Mouse (Mus musculus) lung, embryonic 16.5 days (tissue): ENCODE measurements around the gene Colgalt2. TPM values are rescaled to one million over a fixed set of nuclear protein-coding genes. Genes with fewer than 3 reads are reported as not detected.
A peak's percentile ranks its signal among the peaks of the same experiment; 100 is the strongest.

ENCODE experiments used
- ATAC-seq: fragments of 200-750 bp; cut with Nextera tagmentation; 2 replicates; pipeline ENCODE4 v1.8.0; 2017; ENCODE audit warnings: low read depth, mild to moderate bottlenecking, moderate library complexity
- H3K27ac ChIP-seq: fragments of 300-500 bp; sonication (generic); 2 replicates; pipeline ENCODE4 v1.5.1; 2014; ENCODE audit warnings: mild to moderate bottlenecking, control low read depth, low read length
- H3K27me3 ChIP-seq: fragments of 300-500 bp; sonication (generic); 2 replicates; pipeline ENCODE4 v1.6.1; 2014; ENCODE audit warnings: low read depth, low read length, mixed read lengths; ENCODE audit not compliant: control insufficient read depth, insufficient read depth
- H3K36me3 ChIP-seq: fragments of 300-500 bp; sonication (generic); 2 replicates; pipeline ENCODE4 v1.6.1; 2014; ENCODE audit warnings: low read length; ENCODE audit not compliant: control insufficient read depth, insufficient read depth
- H3K4me1 ChIP-seq: fragments of 300-500 bp; sonication (generic); replicated peaks from 2 replicates; pipeline ENCODE4 v1.6.1; 2014; ENCODE audit warnings: low read length, mixed read lengths; ENCODE audit not compliant: control insufficient read depth, insufficient read depth
- H3K4me2 ChIP-seq: fragments of 300-500 bp; sonication (generic); 2 replicates; pipeline ENCODE4 v1.6.1; 2014; ENCODE audit warnings: low read depth, low read length, control low read depth
- H3K4me3 ChIP-seq: fragments of 300-500 bp; sonication (generic); 2 replicates; pipeline ENCODE4 v1.5.1; 2014; ENCODE audit warnings: mild to moderate bottlenecking, low read length, control low read depth
- H3K9ac ChIP-seq: fragments of 300-500 bp; sonication (generic); 2 replicates; pipeline ENCODE4 v1.6.1; 2014; ENCODE audit warnings: low read length, control low read depth
- H3K9me3 ChIP-seq: fragments of 300-500 bp; sonication (generic); 2 replicates; pipeline ENCODE4 v1.6.1; 2016; ENCODE audit warnings: low read length; ENCODE audit not compliant: control insufficient read depth
- WGBS: fragments of 180-500 bp; shearing (Covaris S2); extraction: QIAGEN DNeasy Blood & Tissue Kit; methylation state at CpG from one replicate; pipeline ENCODE4 v1.1.7; 2014; 5-methylcytosine and 5-hydroxymethylcytosine counted together
- polyA plus RNA-seq: library from polyadenylated mRNA; unstranded; fragments of >200 nt; fragmentation: Nextera tagmentation; extraction: Ambion mirVana; gene quantifications from 2 replicates; pipeline ENCODE4 v1.2.1, GENCODE M21; 2015

Gene Colgalt2
- polyA plus RNA-seq, 1 experiment from 2014 or later, result 1.3 TPM

DNA sequence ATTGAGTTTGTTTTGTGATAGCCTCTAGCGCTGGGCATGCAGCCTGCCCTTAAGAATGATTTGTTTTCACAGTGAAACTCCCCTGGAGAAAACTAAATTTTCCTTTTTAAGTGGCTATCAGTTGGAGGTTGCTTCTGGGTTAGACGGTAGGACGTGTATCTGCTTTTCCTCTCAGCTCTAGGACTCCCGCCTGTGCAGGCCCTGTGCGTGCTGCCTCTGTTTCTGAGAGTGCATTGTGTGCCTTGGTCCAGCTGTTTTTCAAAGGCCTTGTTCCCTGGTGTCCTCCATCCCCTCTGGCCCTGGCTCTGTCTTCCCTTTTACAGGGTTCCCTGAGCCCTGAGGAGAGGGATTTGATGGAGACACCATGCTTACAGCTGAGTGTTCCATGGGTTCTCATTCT is 58.0 kb downstream of the Colgalt2 start:
- peak overlapping the region; percentile 54 for H3K27ac ChIP-seq
- 49% methylated on average over 5 of the region's 5 CpGs for WGBS
- H3K4me1 ChIP-seq, result peaks cover 16% of the 10 kb centered on the region
- H3K27me3 ChIP-seq, result no peaks in the 10 kb centered on the region
- no peak overlapping the region for H3K4me2 ChIP-seq
- H3K4me3 ChIP-seq, result no peak overlapping the region
- no peak for ATAC-seq
- H3K9me3 ChIP-seq, result no peaks in the 10 kb centered on the region
- H3K9ac ChIP-seq, result no peak overlapping the region
- H3K36me3 ChIP-seq, result no peaks in the 10 kb centered on the region

DNA sequence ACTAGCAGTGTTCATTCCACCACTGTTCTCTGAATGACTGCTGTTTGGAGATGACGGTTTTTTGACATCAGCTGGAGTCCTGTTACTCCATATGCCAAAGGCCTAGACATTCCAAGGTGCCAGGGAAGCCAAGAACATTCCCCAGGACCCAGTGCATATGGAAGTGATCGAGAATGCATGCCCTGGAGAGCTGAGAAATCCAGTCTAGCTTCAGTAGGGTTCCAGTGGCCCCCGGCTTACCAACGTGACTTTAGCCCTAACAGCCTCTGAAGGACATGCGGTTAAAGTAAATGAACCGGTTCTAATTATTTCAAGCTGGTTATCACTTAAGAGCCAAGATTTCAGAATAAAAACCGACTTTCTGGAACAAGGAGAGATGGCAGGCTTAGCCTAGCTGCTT is 59.4 kb downstream of the Colgalt2 start:
- no peak overlapping the region for H3K27ac ChIP-seq

DNA sequence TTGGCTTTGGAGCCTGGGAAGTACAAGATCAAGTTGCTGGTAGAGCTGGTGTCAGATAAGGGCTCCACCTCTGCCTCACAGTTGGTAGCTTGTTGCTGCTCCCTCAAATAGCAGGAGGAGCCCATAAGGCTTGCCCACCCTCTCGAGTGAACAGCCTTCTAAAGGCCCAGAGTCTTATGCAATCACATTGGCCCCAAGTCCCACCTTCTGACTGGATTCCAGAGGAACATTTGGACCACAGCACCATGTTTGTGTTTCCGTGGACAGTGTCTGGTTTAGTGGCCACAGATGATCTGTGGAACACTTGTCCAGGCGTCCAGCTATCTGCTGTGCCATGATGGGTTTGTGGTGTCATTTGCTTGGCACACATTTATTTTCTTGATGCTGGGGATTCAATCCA is 61.3 kb downstream of the Colgalt2 start:
- WGBS, result 60% methylated on average over 3 of the region's 3 CpGs
- Histone ChIP-seq H3K9ac (no peak overlapping the region), H3K9me3 (no peaks in the 10 kb centered on the region), H3K4me1 (peaks cover 16% of the 10 kb centered on the region), H3K27ac (no peak overlapping the region), H3K36me3 (no peaks in the 10 kb centered on the region), H3K4me3 (no peak overlapping the region), H3K27me3 (no peaks in the 10 kb centered on the region), H3K4me2 (no peak overlapping the region)
- ATAC-seq, result no peak

More for the DNA sequence above, 59.4 kb downstream of the Colgalt2 start:
- Histone ChIP-seq H3K27me3 (no peaks in the 10 kb centered on the region), H3K36me3 (no peaks in the 10 kb centered on the region), H3K4me1 (peaks cover 16% of the 10 kb centered on the region), H3K9me3 (no peaks in the 10 kb centered on the region), H3K4me3 (no peak overlapping the region), H3K4me2 (no peak overlapping the region), H3K9ac (no peak overlapping the region)
- ATAC-seq, result no peak
- 87% methylated on average over 7 of the region's 7 CpGs for WGBS

DNA sequence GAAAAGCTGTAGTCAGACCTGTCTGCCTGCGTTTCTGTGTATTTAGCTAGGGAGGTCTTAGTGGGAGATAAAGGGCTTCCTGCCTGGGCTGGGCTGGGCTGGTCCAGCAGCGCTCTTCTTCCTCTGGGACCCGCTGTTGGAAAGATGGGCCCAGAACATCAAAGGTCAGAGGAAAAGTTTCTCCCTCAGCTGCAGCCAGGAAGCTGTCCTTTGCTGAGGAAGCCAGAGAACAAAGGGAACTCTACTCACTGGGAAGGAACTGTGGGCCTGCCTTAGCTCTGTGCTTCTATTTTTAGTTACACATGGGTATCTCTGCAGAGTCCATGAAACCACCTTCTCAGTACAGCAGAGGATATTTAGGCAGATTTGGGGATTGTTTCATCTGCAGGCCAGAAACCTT is 62.2 kb downstream of the Colgalt2 start:
- Histone ChIP-seq H3K9ac (no peak overlapping the region), H3K4me3 (no peak overlapping the region)
- peak; percentile 82 for ATAC-seq

DNA sequence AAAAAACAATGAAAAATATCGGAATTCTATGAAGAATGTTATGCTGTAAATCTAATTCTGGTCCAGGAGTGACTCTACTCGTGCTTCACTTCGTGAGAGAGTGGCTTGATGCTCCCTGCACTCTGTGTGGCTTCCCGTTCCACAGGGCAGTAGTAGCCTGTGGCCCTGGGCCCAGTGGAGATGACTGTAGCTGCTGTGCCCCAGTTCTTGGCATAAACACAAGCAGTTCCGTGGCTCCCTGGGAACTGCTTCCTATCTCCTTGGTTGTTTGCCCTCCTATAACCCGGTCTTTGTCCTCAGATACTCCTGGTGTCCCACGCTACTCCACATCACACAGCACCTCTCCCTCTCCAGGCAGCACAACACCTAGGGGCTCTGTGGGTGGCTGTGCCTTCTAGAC is 62.7 kb downstream of the Colgalt2 start:
- 64% methylated on average over 7 of the region's 7 CpGs for WGBS

More for the DNA sequence above, 62.2 kb downstream of the Colgalt2 start:
- Histone ChIP-seq H3K9me3 (no peaks in the 10 kb centered on the region), H3K27ac (peak overlapping the region; percentile 60; the same call in 1 of the 2 replicates), H3K4me2 (no peak overlapping the region), H3K27me3 (no peaks in the 10 kb centered on the region), H3K36me3 (no peaks in the 10 kb centered on the region), H3K4me1 (peaks cover 12% of the 10 kb centered on the region)
- WGBS, result 21% methylated on average over 3 of the region's 3 CpGs

DNA sequence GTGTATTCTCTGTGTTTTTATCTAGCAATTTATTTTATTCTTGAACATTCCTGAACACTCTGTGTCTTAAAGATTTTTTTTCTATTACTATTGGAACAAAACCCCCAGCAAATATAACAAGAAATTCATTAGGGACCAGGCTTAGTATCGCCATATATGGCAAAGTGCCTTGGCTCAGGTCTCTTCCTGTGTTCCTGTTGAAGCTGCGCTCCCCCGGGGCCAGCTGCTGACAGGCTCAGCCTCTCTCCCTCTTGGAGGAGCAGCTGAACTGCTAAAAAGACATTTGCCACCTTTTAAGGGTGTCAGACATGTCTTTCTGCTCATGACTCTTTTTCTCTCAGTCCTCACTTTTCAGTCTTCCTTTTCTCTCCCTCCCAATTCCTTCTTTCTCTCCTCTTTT is 66.7 kb downstream of the Colgalt2 start:
- Histone ChIP-seq H3K9me3 (no peaks in the 10 kb centered on the region), H3K4me2 (no peak overlapping the region), H3K27me3 (no peaks in the 10 kb centered on the region), H3K9ac (no peak overlapping the region), H3K27ac (no peak overlapping the region), H3K36me3 (no peaks in the 10 kb centered on the region), H3K4me1 (0 out of 2 replicates have a peak, but pooled peaks cover 5% of the 10 kb centered on the region), H3K4me3 (no peak overlapping the region)
- WGBS, result 12% methylated on average over 3 of the region's 3 CpGs
- no peak for ATAC-seq

More for the DNA sequence above, 62.7 kb downstream of the Colgalt2 start:
- Histone ChIP-seq H3K4me1 (peaks cover 8% of the 10 kb centered on the region), H3K4me2 (no peak overlapping the region), H3K9me3 (no peaks in the 10 kb centered on the region), H3K27ac (peak overlapping the region; percentile 65), H3K36me3 (no peaks in the 10 kb centered on the region), H3K9ac (no peak overlapping the region), H3K27me3 (no peaks in the 10 kb centered on the region), H3K4me3 (no peak overlapping the region)
- peak; percentile 68 for ATAC-seq

DNA sequence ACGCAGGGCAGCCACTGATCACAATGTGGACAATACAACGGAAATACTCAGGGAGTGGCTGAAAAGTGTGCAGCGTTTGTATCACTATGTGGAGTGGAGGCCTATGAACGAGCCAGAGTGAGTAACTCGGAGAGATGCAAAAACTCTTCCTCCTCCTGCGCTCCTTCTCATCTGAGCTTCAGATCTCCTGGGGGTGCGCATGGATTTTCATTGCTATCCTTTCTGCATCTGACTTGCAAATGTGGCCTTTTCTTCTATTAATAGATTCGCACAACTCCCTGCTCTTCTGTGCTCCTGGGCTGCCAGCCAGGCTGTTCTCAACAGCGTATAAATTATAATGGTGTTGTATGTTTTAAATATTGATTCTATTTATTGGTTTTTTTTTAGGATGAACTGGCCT is 68.8 kb downstream of the Colgalt2 start:
- Histone ChIP-seq H3K27ac (no peak overlapping the region), H3K9ac (no peak overlapping the region), H3K4me1 (0 out of 2 replicates have a peak, but pooled peaks cover 2% of the 10 kb centered on the region), H3K36me3 (no peaks in the 10 kb centered on the region), H3K27me3 (no peaks in the 10 kb centered on the region), H3K4me2 (no peak overlapping the region), H3K9me3 (no peaks in the 10 kb centered on the region), H3K4me3 (no peak overlapping the region)
- 63% methylated on average over 9 of the region's 9 CpGs for WGBS
- ATAC-seq, result no peak

DNA sequence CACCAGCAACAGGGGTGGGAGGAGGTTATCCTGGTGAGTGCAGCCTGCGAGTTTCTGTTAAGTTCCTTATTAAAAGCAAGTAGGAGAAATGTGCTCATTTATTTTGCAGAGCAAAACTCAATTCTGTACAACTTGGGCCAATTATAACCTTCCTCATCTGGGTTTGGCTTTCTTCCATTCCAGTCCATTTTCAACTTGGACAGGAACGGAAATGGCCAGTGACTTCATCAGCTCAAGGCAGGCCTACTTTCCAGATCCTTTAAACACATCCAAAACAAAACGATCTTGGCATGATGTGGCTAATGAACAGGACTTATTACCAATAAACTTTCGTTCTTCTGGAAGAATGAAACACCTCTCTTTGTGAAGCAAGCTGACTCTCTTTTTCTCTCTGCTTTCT is 76.5 kb downstream of the Colgalt2 start:
- Histone ChIP-seq H3K4me3 (no peak overlapping the region), H3K9ac (no peak overlapping the region), H3K27me3 (no peaks in the 10 kb centered on the region), H3K9me3 (no peaks in the 10 kb centered on the region), H3K4me2 (no peak overlapping the region), H3K36me3 (no peaks in the 10 kb centered on the region), H3K4me1 (no peaks in the 10 kb centered on the region), H3K27ac (no peak overlapping the region)
- 73% methylated on average over 4 of the region's 4 CpGs for WGBS
- ATAC-seq, result no peak

DNA sequence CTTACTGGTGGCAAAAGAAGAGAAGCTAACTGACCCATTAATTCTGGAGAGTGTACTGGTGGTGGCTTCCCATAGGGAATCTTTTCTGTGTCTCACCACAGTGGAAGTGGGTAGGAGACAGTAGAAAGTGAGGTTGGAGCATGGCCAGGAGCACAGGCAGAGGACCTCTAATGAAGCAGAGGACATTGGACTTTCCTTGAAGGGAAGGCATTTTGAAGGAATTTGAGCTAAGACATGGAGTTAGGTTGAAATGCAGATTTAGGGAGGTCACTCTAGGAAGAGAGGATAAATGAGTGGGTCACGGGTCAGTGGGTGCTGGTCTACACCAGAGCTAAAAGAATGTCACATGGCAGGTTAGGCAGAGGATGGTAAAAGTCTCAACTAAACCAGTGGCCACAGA is 91.2 kb downstream of the Colgalt2 start:
- ATAC-seq, result no peak
- Histone ChIP-seq H3K4me2 (no peak overlapping the region), H3K4me1 (no peaks in the 10 kb centered on the region), H3K9me3 (no peaks in the 10 kb centered on the region), H3K27ac (no peak overlapping the region), H3K9ac (no peak overlapping the region), H3K36me3 (no peaks in the 10 kb centered on the region), H3K27me3 (no peaks in the 10 kb centered on the region), H3K4me3 (no peak overlapping the region)
- WGBS, result 80% methylated on average over 1 of the region's 1 CpGs

DNA sequence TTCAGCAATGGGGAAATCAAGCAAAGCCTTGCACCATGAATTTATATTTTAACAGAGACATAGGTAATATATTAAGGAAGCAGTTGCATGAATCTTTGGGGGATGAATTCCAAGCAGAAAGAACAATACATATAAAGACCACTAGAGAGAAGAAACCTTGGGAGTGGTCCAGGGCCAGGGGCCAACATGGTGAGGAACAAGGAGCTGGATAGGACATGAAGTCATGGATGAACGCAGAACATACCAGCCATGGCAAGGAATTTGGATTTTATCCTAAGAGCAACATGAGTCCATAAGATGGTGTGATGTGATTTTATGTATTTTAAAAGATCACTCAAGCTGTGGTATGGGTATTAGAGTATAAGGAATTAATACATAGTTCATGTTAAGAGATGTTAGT is 92.6 kb downstream of the Colgalt2 start:
- 84% methylated on average over 1 of the region's 1 CpGs for WGBS
- Histone ChIP-seq H3K27ac (no peak overlapping the region), H3K4me1 (peaks cover 4% of the 10 kb centered on the region), H3K4me2 (no peak overlapping the region), H3K27me3 (no peaks in the 10 kb centered on the region), H3K9ac (no peak overlapping the region), H3K4me3 (no peak overlapping the region), H3K9me3 (no peaks in the 10 kb centered on the region), H3K36me3 (no peaks in the 10 kb centered on the region)
- no peak for ATAC-seq
